Mouse (Mus musculus): Measurements from ENCODE around the gene Strbp. TPM values are rescaled to one million over a fixed set of nuclear protein-coding genes. Genes with fewer than 3 reads are reported as not detected.

The Strbp gene
- polyA plus RNA-seq, 1 experiment: 133 TPM

DNA sequence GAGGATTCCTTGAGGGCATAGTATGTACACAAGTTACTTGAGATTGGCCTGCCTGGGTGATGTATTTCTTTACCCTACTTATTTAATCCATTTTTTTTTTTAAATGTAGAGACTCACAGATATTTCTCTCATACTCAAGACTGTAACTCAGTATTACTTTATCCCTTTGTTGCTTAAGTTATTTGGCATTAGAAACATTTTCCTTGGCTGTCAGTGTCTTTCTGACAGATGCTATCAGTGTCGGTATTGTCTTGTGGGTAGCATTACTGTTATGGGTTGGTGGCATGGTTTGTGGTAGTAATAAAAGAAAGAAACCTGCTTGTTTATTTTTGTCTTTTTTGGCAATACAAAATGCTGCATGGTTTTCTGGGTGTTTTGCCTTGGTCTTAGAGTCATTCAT lies 172.9 kb downstream of the Strbp start:
- Histone ChIP-seq H3K4me1 (ENCODE audit: control insufficient read depth, insufficient read depth, low read length) (no peaks in the 10 kb centered on the region), H3K9me3 (replicated peaks; ENCODE audit: control insufficient read depth, insufficient read depth, low read length, poor library complexity, severe bottlenecking) (no peaks in the 10 kb centered on the region), H3K9ac (ENCODE audit: low read depth, poor library complexity, severe bottlenecking) (no peak overlapping the region), H3K4me3 (ENCODE audit: low read depth, low read length) (no peak overlapping the region), H3K27me3 (ENCODE audit: control insufficient read depth, insufficient read depth, low read length, poor library complexity, severe bottlenecking) (no peaks in the 10 kb centered on the region), H3K36me3 (ENCODE audit: control insufficient read depth, insufficient read depth, low read length, poor library complexity, severe bottlenecking) (peaks cover 9% of the 10 kb centered on the region), H3K27ac (ENCODE audit: insufficient read depth, low read length) (no peak overlapping the region)
- TF ChIP-seq CTCF (IDR thresholded peaks at IDR 0.05; ENCODE audit: low read depth, low read length): no peak
- TF ChIP-seq EP300 (IDR thresholded peaks at IDR 0.05; ENCODE audit: insufficient read depth, low read depth, low read length): no peak
- TF ChIP-seq POLR2A (IDR thresholded peaks at IDR 0.05; ENCODE audit: insufficient read depth, low read length): no peak

DNA sequence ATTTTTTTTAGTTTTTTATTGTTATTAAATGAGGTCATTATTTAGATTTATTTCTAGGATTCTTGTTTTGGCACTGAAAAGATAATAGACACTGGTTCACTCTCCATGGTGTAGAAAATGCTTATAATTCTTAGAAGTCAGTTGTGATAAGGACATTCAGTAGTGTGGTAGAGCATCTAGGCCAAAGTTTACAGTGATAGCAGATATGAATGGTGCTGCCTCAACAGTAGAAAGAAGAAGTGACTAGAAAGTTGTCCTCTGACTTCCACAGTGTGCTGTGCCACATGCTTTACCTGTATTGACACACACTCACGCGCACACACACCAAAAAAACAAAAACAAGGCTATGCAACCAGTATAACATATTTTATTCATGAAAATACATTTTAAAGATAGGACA lies 174.3 kb downstream of the Strbp start:
- Histone ChIP-seq H3K27ac (ENCODE audit: insufficient read depth, low read length) (no peak overlapping the region), H3K4me3 (ENCODE audit: low read depth, low read length) (no peak overlapping the region), H3K36me3 (ENCODE audit: control insufficient read depth, insufficient read depth, low read length, poor library complexity, severe bottlenecking) (peaks cover 5% of the 10 kb centered on the region), H3K4me1 (ENCODE audit: control insufficient read depth, insufficient read depth, low read length) (no peaks in the 10 kb centered on the region), H3K9me3 (replicated peaks; ENCODE audit: control insufficient read depth, insufficient read depth, low read length, poor library complexity, severe bottlenecking) (no peaks in the 10 kb centered on the region), H3K27me3 (ENCODE audit: control insufficient read depth, insufficient read depth, low read length, poor library complexity, severe bottlenecking) (no peaks in the 10 kb centered on the region), H3K9ac (ENCODE audit: low read depth, poor library complexity, severe bottlenecking) (no peak overlapping the region)
- TF ChIP-seq POLR2A (IDR thresholded peaks at IDR 0.05; ENCODE audit: insufficient read depth, low read length): no peak
- TF ChIP-seq EP300 (IDR thresholded peaks at IDR 0.05; ENCODE audit: insufficient read depth, low read depth, low read length): no peak
- no peak for TF ChIP-seq CTCF (IDR thresholded peaks at IDR 0.05; ENCODE audit: low read depth, low read length)

DNA sequence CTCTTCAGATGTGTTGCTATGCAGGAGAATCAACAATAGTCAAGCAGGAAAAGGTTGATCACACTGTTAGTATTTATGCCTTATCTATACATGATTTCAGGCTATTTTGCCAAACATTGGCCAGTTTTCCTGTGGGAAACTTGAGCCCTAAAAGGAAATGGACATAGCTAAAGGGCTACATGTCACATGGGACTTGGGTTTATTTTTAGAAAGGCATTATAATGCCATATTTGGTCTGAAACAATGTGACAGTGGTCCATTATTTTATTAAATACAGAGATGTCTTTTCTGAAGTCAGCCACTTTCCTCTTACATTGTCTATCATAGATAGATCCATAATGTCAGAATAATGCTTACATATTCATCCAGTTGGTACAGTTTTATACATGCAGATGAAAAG lies 176.1 kb downstream of the Strbp start:
- H3K36me3 ChIP-seq (ENCODE audit: control insufficient read depth, insufficient read depth, low read length, poor library complexity, severe bottlenecking): no peaks in the 10 kb centered on the region; the same call in 1 of the 2 replicates
- no peaks in the 10 kb centered on the region for H3K4me1 ChIP-seq (ENCODE audit: control insufficient read depth, insufficient read depth, low read length)
- no peak overlapping the region for H3K4me3 ChIP-seq (ENCODE audit: low read depth, low read length)
- no peak overlapping the region for H3K27ac ChIP-seq (ENCODE audit: insufficient read depth, low read length)
- H3K9me3 ChIP-seq (replicated peaks; ENCODE audit: control insufficient read depth, insufficient read depth, low read length, poor library complexity, severe bottlenecking): no peaks in the 10 kb centered on the region
- H3K9ac ChIP-seq (ENCODE audit: low read depth, poor library complexity, severe bottlenecking): no peak overlapping the region
- H3K27me3 ChIP-seq (ENCODE audit: control insufficient read depth, insufficient read depth, low read length, poor library complexity, severe bottlenecking): no peaks in the 10 kb centered on the region
- TF ChIP-seq EP300 (IDR thresholded peaks at IDR 0.05; ENCODE audit: insufficient read depth, low read depth, low read length): no peak
- no peak for TF ChIP-seq CTCF (IDR thresholded peaks at IDR 0.05; ENCODE audit: low read depth, low read length)
- TF ChIP-seq POLR2A (IDR thresholded peaks at IDR 0.05; ENCODE audit: insufficient read depth, low read length): no peak

DNA sequence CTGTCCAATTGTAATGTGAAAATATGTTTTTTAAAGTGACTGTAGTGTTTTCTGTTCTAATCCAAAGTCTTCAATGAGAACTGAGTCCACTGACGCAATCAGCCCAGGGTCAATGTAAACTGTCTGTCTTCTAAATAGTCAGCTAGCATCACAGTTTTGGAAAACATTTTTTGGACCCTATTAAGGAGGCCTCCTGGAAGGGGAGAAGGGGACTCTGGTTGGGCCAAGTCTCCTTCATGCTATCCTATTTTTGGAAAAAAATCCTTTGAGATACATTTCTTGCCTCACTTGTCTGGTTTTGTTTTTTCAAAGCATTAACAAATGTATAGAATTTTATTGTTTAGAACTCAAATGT lies 184.4 kb downstream of the Strbp start:
- Histone ChIP-seq H3K9ac (ENCODE audit: low read depth, poor library complexity, severe bottlenecking) (no peak overlapping the region), H3K9me3 (replicated peaks; ENCODE audit: control insufficient read depth, insufficient read depth, low read length, poor library complexity, severe bottlenecking) (no peaks in the 10 kb centered on the region), H3K27ac (ENCODE audit: insufficient read depth, low read length) (no peak overlapping the region), H3K4me1 (ENCODE audit: control insufficient read depth, insufficient read depth, low read length) (peaks cover 3% of the 10 kb centered on the region), H3K36me3 (ENCODE audit: control insufficient read depth, insufficient read depth, low read length, poor library complexity, severe bottlenecking) (peaks cover 9% of the 10 kb centered on the region), H3K4me3 (ENCODE audit: low read depth, low read length) (no peak overlapping the region), H3K27me3 (ENCODE audit: control insufficient read depth, insufficient read depth, low read length, poor library complexity, severe bottlenecking) (no peaks in the 10 kb centered on the region)
- no peak for TF ChIP-seq CTCF (IDR thresholded peaks at IDR 0.05; ENCODE audit: low read depth, low read length)
- TF ChIP-seq POLR2A (IDR thresholded peaks at IDR 0.05; ENCODE audit: insufficient read depth, low read length): no peak
- no peak for TF ChIP-seq EP300 (IDR thresholded peaks at IDR 0.05; ENCODE audit: insufficient read depth, low read depth, low read length)

DNA sequence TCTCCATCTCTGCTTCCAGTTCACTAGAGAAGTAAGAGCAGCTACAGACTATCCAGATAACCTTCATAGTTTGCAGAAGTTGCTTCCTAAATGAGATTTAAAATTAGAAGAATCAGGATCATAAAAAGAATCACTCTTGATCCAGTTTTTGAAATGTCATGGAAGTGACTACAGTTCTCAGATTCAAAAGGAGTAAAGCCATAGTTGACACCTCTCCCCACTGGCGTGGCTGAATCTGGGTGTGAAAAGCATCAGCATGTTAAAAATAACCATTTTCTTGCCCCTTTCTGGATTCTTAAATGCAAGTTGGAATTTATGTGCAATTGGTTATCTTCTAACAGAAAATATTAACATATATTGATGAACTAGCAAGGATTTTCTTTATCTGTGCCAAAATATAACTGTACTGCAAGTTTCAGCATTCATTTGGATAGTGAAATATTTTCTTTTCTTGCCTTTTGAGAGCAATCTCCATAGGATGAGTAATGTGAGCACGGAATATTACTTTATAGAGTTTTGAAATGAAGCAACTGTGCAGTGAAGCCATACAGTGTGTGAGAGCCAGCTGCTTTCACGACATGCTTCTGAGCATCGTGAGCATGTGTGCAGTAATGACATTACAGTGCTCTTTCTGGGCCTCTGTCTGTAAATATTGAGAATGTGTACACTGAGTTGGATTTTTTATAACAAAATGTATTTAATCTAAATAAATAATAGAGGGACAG lies 184.9 kb downstream of the Strbp start:
- no peaks in the 10 kb centered on the region for H3K9me3 ChIP-seq (replicated peaks; ENCODE audit: control insufficient read depth, insufficient read depth, low read length, poor library complexity, severe bottlenecking)
- peaks cover 3% of the 10 kb centered on the region for H3K4me1 ChIP-seq (ENCODE audit: control insufficient read depth, insufficient read depth, low read length)
- TF ChIP-seq EP300 (IDR thresholded peaks at IDR 0.05; ENCODE audit: insufficient read depth, low read depth, low read length) (no peak), POLR2A (IDR thresholded peaks at IDR 0.05; ENCODE audit: insufficient read depth, low read length) (no peak), CTCF (IDR thresholded peaks at IDR 0.05; ENCODE audit: low read depth, low read length) (no peak)
- peaks cover 9% of the 10 kb centered on the region for H3K36me3 ChIP-seq (ENCODE audit: control insufficient read depth, insufficient read depth, low read length, poor library complexity, severe bottlenecking)
- H3K27ac ChIP-seq (ENCODE audit: insufficient read depth, low read length): no peak overlapping the region
- H3K27me3 ChIP-seq (ENCODE audit: control insufficient read depth, insufficient read depth, low read length, poor library complexity, severe bottlenecking): no peaks in the 10 kb centered on the region
- no peak overlapping the region for H3K4me3 ChIP-seq (ENCODE audit: low read depth, low read length)
- H3K9ac ChIP-seq (ENCODE audit: low read depth, poor library complexity, severe bottlenecking): no peak overlapping the region

DNA sequence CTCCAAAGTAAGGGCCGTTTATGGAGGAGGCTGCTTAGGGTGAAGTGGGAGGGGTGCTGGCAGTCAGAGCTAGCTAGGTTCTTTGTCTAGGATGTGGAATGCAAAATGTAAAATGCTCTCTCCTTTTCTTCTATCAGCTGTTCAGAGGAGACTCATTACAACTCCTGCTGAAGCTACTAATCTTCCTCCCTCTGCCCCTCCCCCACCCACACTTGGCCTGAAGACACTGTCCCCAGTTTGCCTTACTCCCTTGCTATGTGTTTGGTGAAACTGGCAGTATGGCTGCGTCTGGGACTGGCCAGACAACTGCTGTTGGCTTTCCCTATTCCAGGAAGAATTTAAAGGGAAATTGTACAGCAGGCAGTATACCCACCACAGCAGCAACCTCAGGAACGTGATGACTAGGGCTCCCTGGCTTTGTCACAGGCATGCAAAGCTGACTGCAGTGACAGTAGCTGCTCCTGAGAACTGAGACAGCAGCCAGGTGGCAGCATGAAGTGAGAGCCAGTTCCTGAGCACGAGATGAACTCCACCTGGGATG lies 186.7 kb downstream of the Strbp start:
- Histone ChIP-seq H3K36me3 (ENCODE audit: control insufficient read depth, insufficient read depth, low read length, poor library complexity, severe bottlenecking) (peaks cover 15% of the 10 kb centered on the region), H3K4me3 (ENCODE audit: low read depth, low read length) (no peak overlapping the region), H3K4me1 (ENCODE audit: control insufficient read depth, insufficient read depth, low read length) (peaks cover 3% of the 10 kb centered on the region), H3K9ac (ENCODE audit: low read depth, poor library complexity, severe bottlenecking) (no peak overlapping the region), H3K9me3 (replicated peaks; ENCODE audit: control insufficient read depth, insufficient read depth, low read length, poor library complexity, severe bottlenecking) (no peaks in the 10 kb centered on the region), H3K27ac (ENCODE audit: insufficient read depth, low read length) (peak overlapping the region; percentile 21; the same call in 1 of the 2 replicates), H3K27me3 (ENCODE audit: control insufficient read depth, insufficient read depth, low read length, poor library complexity, severe bottlenecking) (no peaks in the 10 kb centered on the region)
- TF ChIP-seq EP300 (IDR thresholded peaks at IDR 0.05; ENCODE audit: insufficient read depth, low read depth, low read length) (no peak), CTCF (IDR thresholded peaks at IDR 0.05; ENCODE audit: low read depth, low read length) (no peak), POLR2A (IDR thresholded peaks at IDR 0.05; ENCODE audit: insufficient read depth, low read length) (no peak)
